Mouse (Mus musculus): Measurements from ENCODE around the gene Rabep1. TPM values are rescaled to one million over a fixed set of nuclear protein-coding genes. Genes with fewer than 3 reads are reported as not detected.

Gene Rabep1
- polyA plus RNA-seq, 1 experiment from 2014 or later, result 25.7 TPM

DNA sequence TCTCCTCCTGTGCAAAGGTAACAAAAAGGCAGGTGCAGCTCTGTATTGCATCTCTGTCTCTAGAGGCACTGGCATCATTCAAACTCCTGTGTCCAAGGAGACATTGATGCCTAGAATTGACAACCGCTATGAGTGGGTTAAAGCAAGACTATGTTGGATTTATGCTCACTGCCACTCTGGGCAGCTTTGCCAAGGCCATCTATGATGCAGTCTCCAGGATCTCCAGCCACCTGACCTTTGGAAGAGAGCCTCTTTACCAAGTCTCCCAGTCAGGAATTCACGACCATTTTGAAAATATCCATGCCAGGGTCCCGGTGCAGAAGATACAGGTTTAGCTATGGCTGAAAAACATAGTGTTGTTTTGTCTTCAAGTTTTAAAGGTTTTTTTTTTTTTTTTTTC is 24.7 kb downstream of the Rabep1 start:
- H3K9me3 ChIP-seq (ENCODE audit: control insufficient read depth, low read length), result no peaks in the 10 kb centered on the region
- peaks cover 7% of the 10 kb centered on the region for H3K4me1 ChIP-seq (replicated peaks; ENCODE audit: control insufficient read depth, insufficient read depth, low read length)
- WGBS, result 89% methylated on average over 3 of the region's 3 CpGs
- H3K27ac ChIP-seq (ENCODE audit: low read depth, low read length), result no peak overlapping the region
- no peaks in the 10 kb centered on the region for H3K36me3 ChIP-seq (ENCODE audit: control insufficient read depth, insufficient read depth, low read length)
- H3K4me3 ChIP-seq (ENCODE audit: low read depth, low read length), result no peak overlapping the region
- no peak overlapping the region for H3K9ac ChIP-seq (ENCODE audit: low read depth, low read length)
- no peaks in the 10 kb centered on the region for H3K27me3 ChIP-seq (replicated peaks; ENCODE audit: control insufficient read depth, insufficient read depth, low read length)
- no peak overlapping the region for H3K4me2 ChIP-seq
- DNase-seq (ENCODE audit: low spot score) (no peak), ATAC-seq (replicated peaks; ENCODE audit: low FRiP score) (no peak)

DNA sequence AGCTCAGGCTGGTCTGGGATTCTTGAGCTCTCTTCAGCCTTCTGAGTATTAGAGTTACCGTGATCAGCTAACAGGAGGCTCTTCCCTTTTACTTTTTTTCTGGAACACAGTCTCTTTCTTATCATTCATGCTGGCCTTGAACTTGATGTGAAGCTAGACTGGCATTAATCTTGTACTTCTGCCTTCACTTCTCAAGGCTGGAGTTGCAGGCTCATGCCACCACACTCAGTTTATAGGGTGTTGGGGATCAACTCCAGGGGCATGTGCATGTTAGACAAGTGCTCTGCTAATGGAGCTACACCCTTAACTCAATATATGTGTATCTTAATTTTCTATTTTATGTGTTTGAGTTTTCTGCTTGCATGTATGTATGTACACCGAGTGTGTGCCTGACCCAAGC is 25.2 kb downstream of the Rabep1 start:
- Histone ChIP-seq H3K27me3 (replicated peaks; ENCODE audit: control insufficient read depth, insufficient read depth, low read length) (no peaks in the 10 kb centered on the region), H3K36me3 (ENCODE audit: control insufficient read depth, insufficient read depth, low read length) (no peaks in the 10 kb centered on the region), H3K4me1 (replicated peaks; ENCODE audit: control insufficient read depth, insufficient read depth, low read length) (peaks cover 7% of the 10 kb centered on the region), H3K9ac (ENCODE audit: low read depth, low read length) (no peak overlapping the region), H3K4me3 (ENCODE audit: low read depth, low read length) (no peak overlapping the region), H3K4me2 (no peak overlapping the region), H3K9me3 (ENCODE audit: control insufficient read depth, low read length) (no peaks in the 10 kb centered on the region), H3K27ac (ENCODE audit: low read depth, low read length) (no peak overlapping the region)
- no peak for ATAC-seq (replicated peaks; ENCODE audit: low FRiP score)
- DNase-seq (ENCODE audit: low spot score), result no peak
- 83% methylated on average over 2 of the region's 2 CpGs for WGBS

DNA sequence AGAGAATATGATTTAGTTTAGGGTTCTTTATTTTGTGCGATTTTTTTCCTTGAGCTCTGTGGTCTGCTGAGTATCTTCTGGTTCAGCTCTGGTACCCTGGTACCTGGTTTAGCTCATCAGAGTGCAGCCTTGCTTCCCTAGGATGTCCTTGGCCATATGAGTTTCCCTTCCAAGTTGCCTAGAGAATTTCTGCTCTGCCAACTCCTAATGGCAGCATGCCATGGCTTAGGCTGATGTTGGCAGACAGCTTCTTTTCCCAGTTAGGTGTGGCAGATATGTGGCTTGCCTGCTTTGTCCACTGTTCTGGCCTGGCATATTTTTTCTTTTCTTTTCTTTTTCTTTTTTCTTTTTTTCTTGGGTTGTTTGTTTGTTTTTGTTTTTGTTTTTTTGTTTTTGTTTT is 25.8 kb downstream of the Rabep1 start:
- H3K27me3 ChIP-seq (replicated peaks; ENCODE audit: control insufficient read depth, insufficient read depth, low read length), result no peaks in the 10 kb centered on the region
- H3K9me3 ChIP-seq (ENCODE audit: control insufficient read depth, low read length), result no peaks in the 10 kb centered on the region
- peaks cover 7% of the 10 kb centered on the region for H3K4me1 ChIP-seq (replicated peaks; ENCODE audit: control insufficient read depth, insufficient read depth, low read length)
- no peak overlapping the region for H3K4me2 ChIP-seq
- H3K9ac ChIP-seq (ENCODE audit: low read depth, low read length), result no peak overlapping the region
- no peak for ATAC-seq (replicated peaks; ENCODE audit: low FRiP score)
- no peak for DNase-seq (ENCODE audit: low spot score)
- H3K4me3 ChIP-seq (ENCODE audit: low read depth, low read length), result no peak overlapping the region
- H3K36me3 ChIP-seq (ENCODE audit: control insufficient read depth, insufficient read depth, low read length), result no peaks in the 10 kb centered on the region
- no peak overlapping the region for H3K27ac ChIP-seq (ENCODE audit: low read depth, low read length)
- 87% methylated on average over 1 of the region's 1 CpGs for WGBS

- ATAC-seq (replicated peaks; ENCODE audit: low FRiP score) (no peak), DNase-seq (ENCODE audit: low spot score) (no peak)
- Histone ChIP-seq H3K27ac (ENCODE audit: low read depth, low read length) (no peak overlapping the region), H3K27me3 (replicated peaks; ENCODE audit: control insufficient read depth, insufficient read depth, low read length) (no peaks in the 10 kb centered on the region), H3K4me2 (no peak overlapping the region), H3K9ac (ENCODE audit: low read depth, low read length) (no peak overlapping the region), H3K9me3 (ENCODE audit: control insufficient read depth, low read length) (no peaks in the 10 kb centered on the region), H3K4me3 (ENCODE audit: low read depth, low read length) (no peak overlapping the region), H3K4me1 (replicated peaks; ENCODE audit: control insufficient read depth, insufficient read depth, low read length) (peaks cover 7% of the 10 kb centered on the region), H3K36me3 (ENCODE audit: control insufficient read depth, insufficient read depth, low read length) (no peaks in the 10 kb centered on the region)
- WGBS, result 71% methylated on average over 1 of the region's 1 CpGs
Measured at GRCm38 (mm10) chr11:70871110-70871509, 26.5 kb downstream of the Rabep1 start.

DNA sequence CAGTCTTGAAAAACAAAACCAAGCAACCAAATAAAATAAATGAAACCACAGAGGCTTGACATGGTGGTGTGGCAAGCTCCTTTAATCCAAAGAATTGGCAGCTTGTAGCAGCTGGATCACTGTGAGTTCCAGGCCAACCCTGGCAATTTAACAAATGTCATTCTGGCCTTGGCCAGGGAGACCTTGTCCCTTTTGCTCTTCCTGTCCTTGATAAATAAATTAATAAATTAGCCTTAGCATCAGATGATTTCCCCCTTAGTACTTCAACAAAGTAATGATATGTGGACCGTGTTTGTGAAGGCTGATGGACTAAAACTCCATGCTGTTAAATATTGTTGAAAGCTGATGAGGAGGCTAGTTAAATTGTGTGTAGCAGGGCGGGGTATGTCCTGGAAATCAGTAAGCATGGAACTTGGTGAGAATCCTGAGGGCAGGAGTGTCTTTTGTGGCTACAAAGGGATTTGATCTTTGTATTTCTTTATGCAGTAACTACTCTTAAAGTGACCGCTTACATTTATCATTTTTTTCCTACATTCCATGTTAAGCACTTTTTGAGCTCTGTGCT is 27.3 kb downstream of the Rabep1 start:
- DNase-seq (ENCODE audit: low spot score) (no peak), ATAC-seq (replicated peaks; ENCODE audit: low FRiP score) (no peak)

GRCm38 (mm10) chr11:70873846-70874613 is 29.5 kb downstream of the Rabep1 start:
- DNase-seq (ENCODE audit: low spot score), result no peak
- Histone ChIP-seq H3K4me1 (replicated peaks; ENCODE audit: control insufficient read depth, insufficient read depth, low read length) (peaks cover 3% of the 10 kb centered on the region), H3K27me3 (replicated peaks; ENCODE audit: control insufficient read depth, insufficient read depth, low read length) (no peaks in the 10 kb centered on the region), H3K27ac (ENCODE audit: low read depth, low read length) (no peak overlapping the region), H3K9me3 (ENCODE audit: control insufficient read depth, low read length) (no peaks in the 10 kb centered on the region), H3K36me3 (ENCODE audit: control insufficient read depth, insufficient read depth, low read length) (no peaks in the 10 kb centered on the region), H3K4me2 (no peak overlapping the region), H3K4me3 (ENCODE audit: low read depth, low read length) (no peak overlapping the region), H3K9ac (ENCODE audit: low read depth, low read length) (no peak overlapping the region)
- WGBS, result 71% methylated on average over 1 of the region's 1 CpGs
- no peak for ATAC-seq (replicated peaks; ENCODE audit: low FRiP score)

More for the DNA sequence above, 27.3 kb downstream of the Rabep1 start:
- no peak overlapping the region for H3K9ac ChIP-seq (ENCODE audit: low read depth, low read length)
- no peak overlapping the region for H3K27ac ChIP-seq (ENCODE audit: low read depth, low read length)
- WGBS, result 87% methylated on average over 3 of the region's 3 CpGs
- H3K4me1 ChIP-seq (replicated peaks; ENCODE audit: control insufficient read depth, insufficient read depth, low read length), result peaks cover 7% of the 10 kb centered on the region
- H3K4me2 ChIP-seq, result no peak overlapping the region
- no peaks in the 10 kb centered on the region for H3K9me3 ChIP-seq (ENCODE audit: control insufficient read depth, low read length)
- no peaks in the 10 kb centered on the region for H3K36me3 ChIP-seq (ENCODE audit: control insufficient read depth, insufficient read depth, low read length)
- no peak overlapping the region for H3K4me3 ChIP-seq (ENCODE audit: low read depth, low read length)
- no peaks in the 10 kb centered on the region for H3K27me3 ChIP-seq (replicated peaks; ENCODE audit: control insufficient read depth, insufficient read depth, low read length)

DNA sequence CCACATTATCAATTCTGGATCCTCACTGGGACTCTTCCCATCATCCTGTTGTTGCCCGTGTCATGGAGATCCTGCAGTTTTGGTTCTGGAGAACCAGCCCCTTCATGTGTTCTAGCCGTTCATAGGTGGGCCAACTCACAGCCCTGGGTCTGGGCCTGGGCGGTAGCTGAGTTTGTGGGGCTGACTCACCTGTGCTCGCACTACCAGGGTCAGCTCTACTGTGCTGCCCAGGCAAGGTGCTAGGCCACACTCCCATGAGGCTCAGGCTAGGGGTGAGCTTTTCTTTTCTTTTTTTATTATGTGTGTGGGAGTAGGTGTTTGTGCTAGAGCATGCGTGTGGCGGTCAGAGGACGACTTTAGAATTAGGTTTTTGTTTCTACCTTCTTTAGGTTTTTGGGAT is 33.1 kb downstream of the Rabep1 start:
- Histone ChIP-seq H3K4me1 (replicated peaks; ENCODE audit: control insufficient read depth, insufficient read depth, low read length) (no peaks in the 10 kb centered on the region), H3K4me2 (no peak overlapping the region), H3K27ac (ENCODE audit: low read depth, low read length) (no peak overlapping the region), H3K27me3 (replicated peaks; ENCODE audit: control insufficient read depth, insufficient read depth, low read length) (no peaks in the 10 kb centered on the region), H3K9me3 (ENCODE audit: control insufficient read depth, low read length) (no peaks in the 10 kb centered on the region), H3K9ac (ENCODE audit: low read depth, low read length) (no peak overlapping the region), H3K4me3 (ENCODE audit: low read depth, low read length) (no peak overlapping the region), H3K36me3 (ENCODE audit: control insufficient read depth, insufficient read depth, low read length) (no peaks in the 10 kb centered on the region)
- no peak for DNase-seq (ENCODE audit: low spot score)
- WGBS, result 89% methylated on average over 7 of the region's 7 CpGs
- ATAC-seq (replicated peaks; ENCODE audit: low FRiP score), result no peak

DNA sequence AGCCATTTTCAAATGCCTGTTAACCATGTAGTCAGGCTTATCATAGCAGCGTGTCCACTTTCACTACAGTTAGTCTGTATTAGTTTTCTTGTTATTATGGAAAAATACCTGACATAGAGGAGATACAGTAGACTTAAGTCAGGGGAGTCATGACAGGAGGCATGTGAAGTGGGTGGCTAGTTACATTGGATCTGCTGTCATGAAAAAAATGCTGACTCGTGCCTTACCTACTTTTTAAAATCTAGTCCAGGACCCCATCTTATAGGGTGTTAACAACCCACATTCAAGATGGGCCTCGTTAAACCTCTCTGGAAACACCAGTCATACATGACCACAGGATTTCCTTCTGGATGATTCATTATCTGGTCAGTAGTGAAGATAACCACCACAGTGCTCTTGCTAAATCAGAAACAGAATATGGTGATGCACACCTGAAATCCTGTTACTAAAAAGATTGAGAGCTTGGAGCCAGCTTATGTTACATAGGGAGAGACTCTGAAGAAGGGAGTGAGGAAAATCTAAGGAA is 38.4 kb downstream of the Rabep1 start:
- H3K4me3 ChIP-seq (ENCODE audit: low read depth, low read length), result no peak overlapping the region
- no peak overlapping the region for H3K9ac ChIP-seq (ENCODE audit: low read depth, low read length)
- peaks cover 7% of the 10 kb centered on the region; the same call in 1 of the 2 replicates for H3K36me3 ChIP-seq (ENCODE audit: control insufficient read depth, insufficient read depth, low read length)
- H3K9me3 ChIP-seq (ENCODE audit: control insufficient read depth, low read length), result no peaks in the 10 kb centered on the region
- H3K4me2 ChIP-seq, result no peak overlapping the region
- WGBS, result 81% methylated on average over 3 of the region's 3 CpGs
- no peaks in the 10 kb centered on the region for H3K4me1 ChIP-seq (replicated peaks; ENCODE audit: control insufficient read depth, insufficient read depth, low read length)
- ATAC-seq (replicated peaks; ENCODE audit: low FRiP score), result no peak
- no peak for DNase-seq (ENCODE audit: low spot score)
- no peaks in the 10 kb centered on the region for H3K27me3 ChIP-seq (replicated peaks; ENCODE audit: control insufficient read depth, insufficient read depth, low read length)
- no peak overlapping the region for H3K27ac ChIP-seq (ENCODE audit: low read depth, low read length)

- ATAC-seq (replicated peaks; ENCODE audit: low FRiP score), result no peak
- no peak overlapping the region for H3K4me3 ChIP-seq (ENCODE audit: low read depth, low read length)
- no peak overlapping the region for H3K27ac ChIP-seq (ENCODE audit: low read depth, low read length)
- 77% methylated on average over 2 of the region's 2 CpGs for WGBS
- H3K4me1 ChIP-seq (replicated peaks; ENCODE audit: control insufficient read depth, insufficient read depth, low read length), result no peaks in the 10 kb centered on the region
- DNase-seq (ENCODE audit: low spot score), result no peak
- H3K9me3 ChIP-seq (ENCODE audit: control insufficient read depth, low read length), result peaks cover 2% of the 10 kb centered on the region; the same call in 1 of the 2 replicates
- H3K9ac ChIP-seq (ENCODE audit: low read depth, low read length), result no peak overlapping the region
- H3K4me2 ChIP-seq, result no peak overlapping the region
- H3K27me3 ChIP-seq (replicated peaks; ENCODE audit: control insufficient read depth, insufficient read depth, low read length), result no peaks in the 10 kb centered on the region
- peaks cover 32% of the 10 kb centered on the region for H3K36me3 ChIP-seq (ENCODE audit: control insufficient read depth, insufficient read depth, low read length)
Measured at GRCm38 (mm10) chr11:70890643-70891042, 46.1 kb downstream of the Rabep1 start.
